Mouse (Mus musculus) neural tube, embryonic 15.5 days (tissue): ENCODE measurements at regions not wholly inside any gene's neighbourhood (a gene's known extent, or its start where the extent isn't known, plus 50 kb on each side); places are given as distances from the start of the nearest gene placed in this dataset.
A peak's percentile ranks its signal among the peaks of the same experiment; 100 is the strongest.

Experiments
- ATAC-seq: fragments of 200-750 bp; cut with Nextera tagmentation; 2 replicates; pipeline ENCODE4 v1.8.0; 2017; ENCODE audit warnings: mild to moderate bottlenecking, moderate TSS enrichment, moderate library complexity; ENCODE audit not compliant: low FRiP score
- H3K27ac ChIP-seq: fragments of 300-500 bp; sonication (generic); replicated peaks from 2 replicates; pipeline ENCODE4 v1.5.1; 2015; ENCODE audit warnings: mild to moderate bottlenecking, inconsistent platforms
- H3K27me3 ChIP-seq: fragments of 300-500 bp; sonication (generic); replicated peaks from 2 replicates; pipeline ENCODE4 v1.6.1; 2015; ENCODE audit warnings: inconsistent platforms
- H3K36me3 ChIP-seq: fragments of 300-500 bp; sonication (generic); 2 replicates; pipeline ENCODE4 v1.6.1; 2015; ENCODE audit warnings: inconsistent platforms
- H3K4me1 ChIP-seq: fragments of 300-500 bp; sonication (generic); 2 replicates; pipeline ENCODE4 v1.6.1; 2015; ENCODE audit warnings: inconsistent platforms
- H3K4me2 ChIP-seq: fragments of 300-500 bp; sonication (generic); 2 replicates; pipeline ENCODE4 v1.6.1; 2015; ENCODE audit warnings: inconsistent platforms, mild to moderate bottlenecking, moderate library complexity
- H3K4me3 ChIP-seq: fragments of 300-500 bp; sonication (generic); replicated peaks from 2 replicates; pipeline ENCODE4 v1.5.1; 2015; ENCODE audit warnings: mild to moderate bottlenecking, inconsistent platforms
- H3K9ac ChIP-seq: fragments of 300-500 bp; sonication (generic); replicated peaks from 2 replicates; pipeline ENCODE4 v1.6.1; 2015; ENCODE audit warnings: mild to moderate bottlenecking, inconsistent platforms
- H3K9me3 ChIP-seq: fragments of 300-500 bp; sonication (generic); replicated peaks from 2 replicates; pipeline ENCODE4 v1.6.1; 2016; ENCODE audit warnings: inconsistent platforms
- WGBS: fragments of 180-500 bp; shearing (Covaris S2); methylation state at CpG from one replicate; pipeline ENCODE4 v1.1.7; 2015; ENCODE audit warnings: mixed read lengths; 5-methylcytosine and 5-hydroxymethylcytosine counted together

- Histone ChIP-seq H3K27me3 (no peaks in the 10 kb centered on the region), H3K9me3 (no peaks in the 10 kb centered on the region), H3K4me1 (peaks cover 31% of the 10 kb centered on the region), H3K4me3 (no peak overlapping the region), H3K4me2 (no peak overlapping the region), H3K27ac (no peak overlapping the region; the same call in 1 of the 2 replicates), H3K9ac (no peak overlapping the region), H3K36me3 (no peaks in the 10 kb centered on the region)
- WGBS: 42% methylated on average over 12 of the region's 12 CpGs
- ATAC-seq: peak; percentile 51
These were observed 85.6 kb upstream of the Jun start for GRCm38 (mm10) chr4:95137413-95138143.

DNA sequence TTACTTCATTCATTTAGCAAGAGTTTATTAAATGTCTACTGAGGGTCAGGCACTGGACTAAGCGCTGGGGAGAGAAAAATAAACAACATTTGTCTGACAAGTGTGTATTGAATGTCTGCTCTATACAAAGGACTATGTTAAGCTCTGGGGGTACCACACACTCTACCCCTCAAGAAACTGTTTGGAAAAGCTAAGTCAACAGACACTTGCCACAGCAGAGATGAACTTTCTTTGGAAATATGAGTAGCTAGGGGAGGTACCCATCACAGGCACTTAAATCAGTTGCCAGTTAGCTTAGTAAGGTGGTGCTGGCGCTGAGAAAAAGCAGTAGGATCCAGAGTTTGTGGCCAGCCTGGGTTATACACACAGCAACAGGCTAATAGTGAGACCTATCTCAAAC lies 86.7 kb upstream of the Jun start:
- ATAC-seq: no peak
- Histone ChIP-seq H3K9me3 (no peaks in the 10 kb centered on the region), H3K36me3 (no peaks in the 10 kb centered on the region), H3K27ac (no peak overlapping the region), H3K4me3 (no peak overlapping the region), H3K4me2 (no peak overlapping the region), H3K9ac (no peak overlapping the region), H3K4me1 (peaks cover 31% of the 10 kb centered on the region), H3K27me3 (no peaks in the 10 kb centered on the region)
- 85% methylated on average over 2 of the region's 2 CpGs for WGBS

- Histone ChIP-seq H3K27ac (no peak overlapping the region), H3K4me2 (no peak overlapping the region), H3K4me1 (peaks cover 17% of the 10 kb centered on the region), H3K9me3 (no peaks in the 10 kb centered on the region), H3K36me3 (no peaks in the 10 kb centered on the region), H3K4me3 (no peak overlapping the region), H3K27me3 (no peaks in the 10 kb centered on the region), H3K9ac (no peak overlapping the region)
- ATAC-seq: no peak
- 80% methylated on average over 2 of the region's 2 CpGs for WGBS
These were observed 89.2 kb upstream of the Jun start for GRCm38 (mm10) chr4:95141253-95141652.

DNA sequence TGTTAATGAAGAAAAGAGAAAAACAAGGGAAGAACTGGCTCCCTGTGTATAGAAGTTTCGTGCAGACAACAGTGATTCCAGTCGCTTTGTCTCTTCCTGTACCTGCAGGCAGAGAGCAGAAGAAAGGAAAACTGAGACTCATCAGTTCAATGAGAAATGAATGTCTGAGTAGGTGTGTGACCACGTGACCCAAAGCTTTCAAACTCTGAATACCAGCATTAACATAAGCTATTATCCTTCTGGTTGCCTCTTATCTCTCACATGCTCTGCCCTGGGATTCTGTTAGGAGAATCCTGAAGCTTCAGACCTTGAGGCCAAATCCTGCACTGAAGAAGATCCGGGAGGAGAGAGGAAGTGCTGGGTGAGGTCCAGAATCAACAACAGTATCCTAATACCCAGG lies 91.1 kb upstream of the Jun start:
- Histone ChIP-seq H3K27ac (no peak overlapping the region), H3K27me3 (no peaks in the 10 kb centered on the region), H3K4me3 (no peak overlapping the region), H3K4me2 (no peak overlapping the region), H3K9me3 (no peaks in the 10 kb centered on the region), H3K9ac (no peak overlapping the region), H3K4me1 (peaks cover 7% of the 10 kb centered on the region), H3K36me3 (no peaks in the 10 kb centered on the region)
- ATAC-seq: no peak
- 90% methylated on average over 4 of the region's 4 CpGs for WGBS

DNA sequence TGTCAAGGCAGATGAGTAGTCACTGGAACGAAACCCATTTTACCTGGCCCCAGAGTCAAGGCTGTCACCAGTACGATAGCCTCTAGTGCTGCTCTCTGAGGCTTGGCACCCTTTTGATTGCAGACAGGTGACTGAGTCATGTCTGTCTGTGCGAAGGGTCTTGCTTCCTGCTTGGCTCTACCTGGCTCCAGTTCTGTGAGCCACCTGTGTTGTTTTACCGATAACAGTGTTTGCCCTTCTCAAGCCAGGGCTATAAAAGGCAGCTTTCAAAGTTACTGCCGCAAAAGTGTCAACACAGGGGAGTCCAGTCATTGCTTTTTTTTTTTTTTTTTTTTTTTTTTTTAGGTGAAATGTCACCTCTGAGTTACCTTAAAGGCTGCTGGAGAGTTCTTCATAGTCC lies 91.6 kb upstream of the Jun start:
- Histone ChIP-seq H3K27ac (no peak overlapping the region), H3K36me3 (no peaks in the 10 kb centered on the region), H3K4me3 (no peak overlapping the region), H3K4me1 (peaks cover 1% of the 10 kb centered on the region; the same call in 1 of the 2 replicates), H3K9me3 (no peaks in the 10 kb centered on the region), H3K9ac (no peak overlapping the region), H3K4me2 (no peak overlapping the region), H3K27me3 (no peaks in the 10 kb centered on the region)
- ATAC-seq: no peak
- 90% methylated on average over 5 of the region's 5 CpGs for WGBS

DNA sequence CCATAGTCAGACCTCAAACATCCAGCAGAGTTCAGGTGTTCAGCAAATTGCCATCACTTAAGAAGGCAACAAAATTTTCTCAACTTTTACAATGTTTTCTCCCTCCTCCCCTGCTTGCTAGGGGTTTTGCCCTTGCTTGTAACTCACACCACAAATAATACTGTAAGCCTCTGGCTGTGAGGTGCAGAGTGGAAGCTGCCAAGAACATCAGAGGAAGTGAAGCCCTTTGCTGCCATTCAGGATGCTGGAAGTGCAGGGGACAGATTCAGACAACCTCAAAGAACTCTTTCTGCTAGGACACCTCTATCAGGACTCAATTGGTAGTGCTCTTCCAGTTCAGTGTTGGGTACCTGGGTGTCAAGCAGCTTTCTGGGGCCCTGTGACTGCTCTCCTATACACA lies 92.4 kb upstream of the Jun start:
- no peak for ATAC-seq
- Histone ChIP-seq H3K27ac (no peak overlapping the region), H3K9me3 (no peaks in the 10 kb centered on the region)

GRCm38 (mm10) chr4:95146268-95146667 lies 94.2 kb upstream of the Jun start:
- Histone ChIP-seq H3K9me3 (no peaks in the 10 kb centered on the region), H3K9ac (no peak overlapping the region), H3K27me3 (no peaks in the 10 kb centered on the region), H3K27ac (no peak overlapping the region), H3K4me1 (no peaks in the 10 kb centered on the region), H3K4me3 (no peak overlapping the region), H3K4me2 (no peak overlapping the region), H3K36me3 (no peaks in the 10 kb centered on the region)
- WGBS: 92% methylated on average over 5 of the region's 5 CpGs
- ATAC-seq: no peak

More for the DNA sequence above, 92.4 kb upstream of the Jun start:
- Histone ChIP-seq H3K36me3 (no peaks in the 10 kb centered on the region), H3K4me1 (no peaks in the 10 kb centered on the region), H3K4me3 (no peak overlapping the region), H3K9ac (no peak overlapping the region), H3K4me2 (no peak overlapping the region), H3K27me3 (no peaks in the 10 kb centered on the region)

- Histone ChIP-seq H3K9me3 (no peaks in the 10 kb centered on the region), H3K4me2 (no peak overlapping the region), H3K27me3 (no peaks in the 10 kb centered on the region), H3K4me3 (no peak overlapping the region), H3K9ac (no peak overlapping the region), H3K4me1 (peaks cover 3% of the 10 kb centered on the region; the same call in 1 of the 2 replicates), H3K27ac (no peak overlapping the region), H3K36me3 (no peaks in the 10 kb centered on the region)
- 68% methylated on average over 1 of the region's 1 CpGs for WGBS
- ATAC-seq: no peak
These were observed 96.6 kb upstream of the Jun start for GRCm38 (mm10) chr4:95148665-95149064.

GRCm38 (mm10) chr4:95151678-95152077 lies 99.7 kb upstream of the Jun start:
- H3K27ac ChIP-seq: no peak overlapping the region
- H3K9me3 ChIP-seq: no peaks in the 10 kb centered on the region
- H3K4me3 ChIP-seq: no peak overlapping the region
- H3K4me2 ChIP-seq: no peak overlapping the region
- peaks cover 8% of the 10 kb centered on the region; the same call in 1 of the 2 replicates for H3K4me1 ChIP-seq
- no peaks in the 10 kb centered on the region for H3K27me3 ChIP-seq
- WGBS: 94% methylated on average over 8 of the region's 8 CpGs
- H3K9ac ChIP-seq: no peak overlapping the region
- ATAC-seq: no peak
- H3K36me3 ChIP-seq: no peaks in the 10 kb centered on the region

GRCm38 (mm10) chr4:95152431-95153115 lies 100.6 kb upstream of the Jun start:
- WGBS: 79% methylated on average over 4 of the region's 4 CpGs
- ATAC-seq: no peak

DNA sequence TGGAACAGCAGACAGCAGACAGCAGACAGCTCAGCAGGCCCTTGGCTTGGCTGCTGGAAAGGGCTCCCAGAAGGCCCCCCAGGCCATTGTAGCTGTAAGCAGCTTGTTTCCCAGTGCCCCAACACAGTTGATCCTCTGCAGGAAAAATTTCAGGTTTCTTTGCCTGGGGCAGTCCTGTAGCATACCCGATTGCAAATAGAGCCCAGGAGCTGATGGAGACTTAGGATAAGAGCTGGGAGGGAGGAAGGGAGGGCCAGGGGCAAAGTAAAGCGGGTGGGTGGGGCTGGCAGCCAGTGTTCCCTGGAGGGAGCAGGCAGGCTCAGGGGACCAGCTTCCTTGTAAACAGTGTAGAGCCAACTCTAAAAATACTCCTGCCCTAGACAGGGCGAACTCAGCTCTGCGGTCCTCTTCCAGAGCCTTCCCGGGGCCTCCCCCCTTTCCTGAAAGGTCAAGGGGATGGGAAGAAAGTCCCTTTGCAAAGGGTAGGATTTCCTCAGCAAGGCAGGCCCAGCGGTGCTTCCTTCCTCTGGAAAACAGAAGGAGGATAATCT lies 101.8 kb upstream of the Jun start:
- H3K27me3 ChIP-seq: no peaks in the 10 kb centered on the region
- H3K9me3 ChIP-seq: no peaks in the 10 kb centered on the region
- 30% methylated on average over 6 of the region's 6 CpGs for WGBS
- no peak overlapping the region for H3K27ac ChIP-seq
- no peak overlapping the region for H3K9ac ChIP-seq
- H3K4me3 ChIP-seq: no peak overlapping the region
- ATAC-seq: peak; percentile 71
- no peaks in the 10 kb centered on the region for H3K36me3 ChIP-seq
- no peak overlapping the region for H3K4me2 ChIP-seq
- peaks cover 8% of the 10 kb centered on the region; the same call in 1 of the 2 replicates for H3K4me1 ChIP-seq

More at GRCm38 (mm10) chr4:95152431-95153115, 100.6 kb upstream of the Jun start:
- no peak overlapping the region for H3K27ac ChIP-seq
- H3K9ac ChIP-seq: no peak overlapping the region
- no peaks in the 10 kb centered on the region for H3K9me3 ChIP-seq
- no peak overlapping the region for H3K4me2 ChIP-seq
- no peaks in the 10 kb centered on the region for H3K27me3 ChIP-seq
- H3K4me1 ChIP-seq: peaks cover 8% of the 10 kb centered on the region; the same call in 1 of the 2 replicates
- no peak overlapping the region for H3K4me3 ChIP-seq
- no peaks in the 10 kb centered on the region for H3K36me3 ChIP-seq

GRCm38 (mm10) chr4:95154377-95154776 lies 102.4 kb upstream of the Jun start:
- Histone ChIP-seq H3K9ac (no peak overlapping the region), H3K4me1 (peaks cover 8% of the 10 kb centered on the region; the same call in 1 of the 2 replicates), H3K4me2 (no peak overlapping the region), H3K27ac (no peak overlapping the region), H3K27me3 (no peaks in the 10 kb centered on the region), H3K9me3 (no peaks in the 10 kb centered on the region), H3K4me3 (no peak overlapping the region), H3K36me3 (no peaks in the 10 kb centered on the region)
- WGBS: 49% methylated on average over 14 of the region's 14 CpGs
- ATAC-seq: no peak
